Mouse (Mus musculus) liver, adult 2 months (tissue): ENCODE measurements around the gene Fgfrl1. TPM values are rescaled to one million over a fixed set of nuclear protein-coding genes. Genes with fewer than 3 reads are reported as not detected.

ENCODE experiments used
- DNase-seq: peaks from one replicate; pipeline ENCODE4 v3.0.0-alpha.2; 2011; ENCODE audit warnings: low read depth, low spot score; ENCODE audit errors: extremely low read depth
- H3K27ac ChIP-seq: fragments of 200-500 bp; replicated peaks from 2 replicates; pipeline ENCODE4 v1.5.1; 2012; ENCODE audit warnings: low read depth, mild to moderate bottlenecking, control low read depth, inconsistent platforms, low read length; ENCODE audit not compliant: insufficient read depth
- H3K27me3 ChIP-seq: fragments of 200-500 bp; 2 replicates; pipeline ENCODE4 v1.6.1; 2012; ENCODE audit warnings: mild to moderate bottlenecking, moderate library complexity, low read length, inconsistent platforms; ENCODE audit not compliant: control insufficient read depth, insufficient read depth
- H3K36me3 ChIP-seq: fragments of 200-500 bp; 2 replicates; pipeline ENCODE4 v1.6.1; 2012; ENCODE audit warnings: low read length, inconsistent platforms; ENCODE audit not compliant: control insufficient read depth, insufficient read depth
- H3K4me1 ChIP-seq: fragments of 200-500 bp; 2 replicates; pipeline ENCODE4 v1.6.1; 2011; ENCODE audit warnings: low read length; ENCODE audit not compliant: control insufficient read depth, insufficient read depth
- H3K4me3 ChIP-seq: fragments of 200-500 bp; 2 replicates; pipeline ENCODE4 v1.5.1; 2011; ENCODE audit warnings: low read depth, mild to moderate bottlenecking, control low read depth, low read length, moderate library complexity; ENCODE audit not compliant: insufficient read depth
- H3K79me2 ChIP-seq: fragments of 200-500 bp; 2 replicates; pipeline ENCODE4 v1.6.1; 2012; ENCODE audit warnings: inconsistent platforms, mild to moderate bottlenecking, low read length, moderate library complexity; ENCODE audit not compliant: control insufficient read depth, insufficient read depth
- H3K9ac ChIP-seq: fragments of 200-500 bp; 2 replicates; pipeline ENCODE4 v1.6.1; 2012; ENCODE audit warnings: low read depth, mild to moderate bottlenecking, control low read depth, inconsistent platforms, low read length
- CTCF ChIP-seq: fragments of 200-500 bp; IDR thresholded peaks from 2 replicates; pipeline ENCODE4 v1.5.1; 2011; ENCODE audit warnings: low read depth, low read length, control low read depth
- POLR2A ChIP-seq: fragments of 200-500 bp; IDR thresholded peaks from 2 replicates; pipeline ENCODE4 v1.6.1; 2011; ENCODE audit warnings: low read length, control low read depth; ENCODE audit not compliant: insufficient read depth; ENCODE audit errors: extremely low read depth
- WGBS: fragments of 180-500 bp; shearing (Covaris S2); methylation state at CpG from one replicate; pipeline ENCODE4 v1.1.7; 2018; 5-methylcytosine and 5-hydroxymethylcytosine counted together
- polyA plus RNA-seq: library from polyadenylated mRNA; depleted of rRNA; stranded (reverse); fragments of >200 nt; gene quantifications from 2 replicates; pipeline ENCODE4 v1.2.3, GENCODE M21; 2012
- total RNA-seq: library from RNA; depleted of rRNA; stranded (reverse); fragments of >200 nt; gene quantifications from 2 replicates; pipeline ENCODE4 v1.2.3, GENCODE M21; 2014

Fgfrl1 gene
- total and polyA plus RNA-seq, 2 experiments: 22.7 to 49.9 TPM

DNA sequence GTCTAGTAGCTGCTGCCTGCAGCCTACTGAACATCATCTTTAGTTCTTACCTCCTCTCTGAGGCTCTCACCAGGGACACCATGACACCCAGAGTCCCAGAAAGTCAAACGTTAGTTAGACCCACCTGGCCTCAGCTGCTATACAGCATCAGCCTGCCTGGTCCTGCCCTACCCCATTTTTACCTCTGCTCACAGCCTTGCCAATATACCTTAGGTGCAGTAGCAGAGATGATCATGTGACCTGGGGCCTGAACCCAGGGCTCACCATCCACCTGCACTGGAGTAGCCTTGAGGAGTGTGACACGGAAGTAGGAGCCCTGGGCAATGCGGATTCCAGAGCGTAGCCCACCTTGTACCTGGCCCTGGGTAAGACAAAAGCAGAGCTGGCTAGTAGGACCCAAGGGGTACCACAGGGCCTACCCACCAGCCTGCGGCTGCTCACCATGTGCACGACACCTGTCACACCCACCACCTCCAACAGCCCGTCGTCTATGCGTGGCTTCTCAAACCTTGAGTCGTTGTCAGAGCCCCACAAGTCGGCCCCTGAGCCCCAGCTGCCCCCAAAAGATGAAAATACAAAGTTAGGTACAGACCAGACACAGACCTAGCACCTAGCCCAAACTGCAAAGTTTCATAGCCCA is 43.1 kb upstream of the Fgfrl1 start:
- 93% methylated on average over 11 of the region's 11 CpGs for WGBS
- Histone ChIP-seq H3K36me3 (peaks cover 35% of the 10 kb centered on the region), H3K4me3 (no peak overlapping the region), H3K27me3 (no peaks in the 10 kb centered on the region), H3K9ac (no peak overlapping the region), H3K27ac (no peak overlapping the region), H3K4me1 (no peaks in the 10 kb centered on the region), H3K79me2 (no peaks in the 10 kb centered on the region)
- no peak for DNase-seq
- TF ChIP-seq CTCF: no peak
- TF ChIP-seq POLR2A: no peak

DNA sequence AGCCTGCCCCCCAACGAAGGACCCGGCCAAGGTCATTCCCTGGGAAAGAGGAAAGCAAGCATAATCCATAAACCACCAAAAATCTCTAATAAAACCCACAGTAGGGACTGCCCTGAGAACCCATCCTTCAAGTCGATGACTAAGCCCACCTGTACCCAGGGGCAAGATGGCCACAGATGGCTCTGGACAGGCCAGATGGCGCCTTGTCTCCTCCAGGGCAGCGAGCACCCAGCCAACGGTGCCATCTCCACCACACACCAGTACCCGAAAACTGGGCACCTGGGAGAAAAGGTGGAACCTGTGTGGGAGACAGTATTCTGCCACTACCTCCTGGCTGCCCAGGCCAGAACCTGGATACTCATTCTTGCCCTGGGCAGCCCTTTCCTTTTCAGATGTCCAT is 41.8 kb upstream of the Fgfrl1 start:
- H3K4me1 ChIP-seq: no peaks in the 10 kb centered on the region
- WGBS: 93% methylated on average over 7 of the region's 7 CpGs

DNA sequence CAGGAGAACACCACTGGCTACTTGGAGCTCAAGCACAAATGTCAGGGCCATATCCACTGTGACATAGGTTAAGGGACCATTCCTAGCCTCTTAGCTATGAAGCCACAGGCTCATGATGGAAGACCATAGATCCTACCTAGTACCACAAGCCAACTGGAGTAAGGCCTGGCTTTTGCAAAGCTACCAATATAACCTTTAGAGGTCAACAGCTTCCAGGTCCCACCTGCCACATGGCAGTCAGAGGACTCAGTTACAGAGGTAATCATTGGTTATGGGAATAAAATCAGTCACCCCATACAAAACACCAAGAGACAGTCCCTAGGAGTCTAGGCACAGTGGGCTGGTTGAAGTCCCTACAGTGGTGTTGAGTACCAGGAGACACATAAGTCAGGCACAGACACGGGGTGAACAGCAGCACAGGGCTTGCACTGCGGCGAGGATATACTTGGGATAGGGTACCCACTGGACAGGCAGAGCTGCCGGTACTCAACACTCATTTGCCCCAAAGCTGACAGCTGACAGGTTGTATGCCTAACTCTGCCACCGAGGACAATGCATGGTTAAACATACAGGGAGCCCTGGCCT is 41.0 kb upstream of the Fgfrl1 start:
- 78% methylated on average over 5 of the region's 5 CpGs for WGBS
- Histone ChIP-seq H3K4me3 (no peak overlapping the region), H3K4me1 (no peaks in the 10 kb centered on the region), H3K79me2 (no peaks in the 10 kb centered on the region), H3K9ac (no peak overlapping the region), H3K36me3 (peaks cover 44% of the 10 kb centered on the region), H3K27me3 (no peaks in the 10 kb centered on the region), H3K27ac (no peak overlapping the region)
- no peak for DNase-seq
- no peak for TF ChIP-seq CTCF
- TF ChIP-seq POLR2A: no peak

More for the DNA sequence above, 41.8 kb upstream of the Fgfrl1 start:
- DNase-seq: no peak
- Histone ChIP-seq H3K36me3 (peaks cover 44% of the 10 kb centered on the region), H3K27ac (no peak overlapping the region), H3K79me2 (no peaks in the 10 kb centered on the region), H3K9ac (no peak overlapping the region), H3K27me3 (no peaks in the 10 kb centered on the region), H3K4me3 (no peak overlapping the region)
- TF ChIP-seq POLR2A: no peak

DNA sequence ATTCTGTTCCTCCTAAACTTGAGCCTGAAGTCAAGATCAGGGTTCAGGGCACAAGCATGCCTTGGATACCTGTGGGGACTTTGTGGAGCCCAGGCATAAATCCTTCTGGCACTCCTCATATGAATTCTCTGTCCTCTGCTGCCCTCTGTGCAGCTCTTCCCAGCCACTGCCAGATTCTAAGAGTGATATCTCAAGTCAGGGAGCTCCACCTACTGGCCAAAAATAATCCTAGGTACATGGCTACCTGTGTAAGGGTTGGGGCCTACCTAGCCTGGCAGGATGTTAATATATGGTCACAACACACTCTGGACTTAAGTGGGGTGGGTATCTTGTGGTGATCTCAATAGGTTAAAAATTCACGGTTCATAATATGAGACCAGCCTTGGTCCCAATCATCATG is 40.4 kb upstream of the Fgfrl1 start:
- Histone ChIP-seq H3K36me3 (peaks cover 43% of the 10 kb centered on the region), H3K9ac (no peak overlapping the region), H3K27me3 (no peaks in the 10 kb centered on the region), H3K27ac (no peak overlapping the region), H3K4me3 (no peak overlapping the region), H3K4me1 (no peaks in the 10 kb centered on the region), H3K79me2 (no peaks in the 10 kb centered on the region)
- TF ChIP-seq POLR2A: no peak
- TF ChIP-seq CTCF: peak; percentile 29; the same call in 1 of the 2 replicates
- WGBS: 49% methylated on average over 1 of the region's 1 CpGs
- peak; percentile 64 for DNase-seq

DNA sequence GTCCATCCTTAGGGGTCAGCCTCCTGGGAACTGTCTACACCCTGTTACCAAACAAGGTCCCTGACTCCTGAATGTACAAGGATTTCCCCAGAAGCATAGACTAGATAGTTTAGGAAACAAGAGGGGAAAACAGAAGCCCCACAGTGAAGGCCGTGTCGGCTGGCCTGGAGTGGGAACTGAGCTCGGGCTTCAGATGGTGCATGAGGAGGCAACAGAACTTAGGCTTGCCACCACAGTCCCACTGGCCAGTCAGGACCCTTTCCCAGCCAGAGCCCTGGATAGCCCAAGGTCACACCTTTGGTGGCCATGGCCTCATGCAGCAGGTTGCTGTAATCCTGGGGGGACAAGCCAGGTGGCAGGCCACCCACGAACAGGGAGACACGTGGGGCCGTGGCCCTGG is 38.8 kb upstream of the Fgfrl1 start:
- H3K27ac ChIP-seq: no peak overlapping the region
- peaks cover 3% of the 10 kb centered on the region; the same call in 1 of the 2 replicates for H3K79me2 ChIP-seq
- H3K27me3 ChIP-seq: no peaks in the 10 kb centered on the region
- WGBS: 92% methylated on average over 6 of the region's 6 CpGs
- no peak for TF ChIP-seq POLR2A
- no peak for TF ChIP-seq CTCF
- peaks cover 31% of the 10 kb centered on the region for H3K36me3 ChIP-seq
- peaks cover 2% of the 10 kb centered on the region; the same call in 1 of the 2 replicates for H3K4me1 ChIP-seq
- H3K9ac ChIP-seq: no peak overlapping the region
- no peak for DNase-seq
- no peak overlapping the region for H3K4me3 ChIP-seq

DNA sequence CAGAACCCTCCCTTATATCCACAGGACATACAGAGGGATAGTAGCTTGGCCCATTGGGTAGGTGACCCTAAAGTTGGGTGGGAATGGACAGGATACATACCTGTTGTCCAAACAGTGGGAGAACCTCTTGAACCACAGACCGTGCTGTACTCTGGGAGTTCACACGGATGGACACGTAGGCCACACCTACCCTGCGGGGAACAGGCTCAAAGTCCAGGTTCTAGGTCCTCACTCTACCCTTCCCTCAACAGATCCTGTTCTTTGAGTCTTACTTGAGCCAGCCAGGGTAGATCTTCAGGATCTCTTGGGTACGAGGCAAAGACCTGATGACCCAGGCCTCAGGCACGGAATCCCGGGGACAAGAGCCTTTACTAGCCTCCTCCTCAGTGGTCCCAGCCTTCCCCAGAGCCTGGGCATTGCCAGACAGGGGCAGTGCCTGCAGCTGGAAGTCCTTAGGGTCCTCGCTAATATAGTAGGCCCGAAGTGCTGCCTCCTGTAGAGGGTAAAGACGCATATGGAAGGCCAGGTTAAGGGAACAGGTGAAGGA is 37.7 kb upstream of the Fgfrl1 start:
- 76% methylated on average over 10 of the region's 10 CpGs for WGBS
- Histone ChIP-seq H3K36me3 (peaks cover 24% of the 10 kb centered on the region), H3K4me3 (no peak overlapping the region), H3K27ac (no peak overlapping the region), H3K4me1 (peaks cover 11% of the 10 kb centered on the region), H3K9ac (no peak overlapping the region), H3K27me3 (no peaks in the 10 kb centered on the region), H3K79me2 (peaks cover 12% of the 10 kb centered on the region)
- TF ChIP-seq POLR2A: no peak
- no peak for TF ChIP-seq CTCF
- peak; percentile 42 for DNase-seq
